Mouse (Mus musculus) bone marrow macrophage, adult 2 months (primary cell): ENCODE results near the gene Icosl. TPM values are rescaled to one million over a fixed set of nuclear protein-coding genes. Genes with fewer than 3 reads are reported as not detected.
"Not testable (repeated sequence)": the region's sequence is repeated elsewhere in the genome, so short reads cannot be mapped to it uniquely, and the experiment has no call there.

Experiments
- H3K27ac ChIP-seq: 2 replicates; pipeline ENCODE4 v1.5.1; 2012; ENCODE audit warnings: low read depth, low read length; ENCODE audit not compliant: insufficient read depth
- H3K4me1 ChIP-seq: 2 replicates; pipeline ENCODE4 v1.6.1; 2012; ENCODE audit warnings: low read length; ENCODE audit not compliant: control insufficient read depth, insufficient read depth
- H3K4me3 ChIP-seq: 2 replicates; pipeline ENCODE4 v1.5.1; 2012; ENCODE audit warnings: mild to moderate bottlenecking, low read length, moderate library complexity; ENCODE audit not compliant: insufficient read depth
- CTCF ChIP-seq: IDR thresholded peaks from 2 replicates; pipeline ENCODE4 v1.5.1; 2012; ENCODE audit warnings: low read depth, mild to moderate bottlenecking, low read length, moderate library complexity
- POLR2A ChIP-seq: IDR thresholded peaks from 2 replicates; pipeline ENCODE4 v1.6.1; 2012; ENCODE audit warnings: mild to moderate bottlenecking, low read depth, low read length, borderline replicate concordance
- polyA plus RNA-seq: library from polyadenylated mRNA; stranded (reverse); fragments of >200 nt; gene quantifications from 2 replicates; pipeline ENCODE4 v1.2.4, GENCODE M21; 2012; ENCODE audit not compliant: missing spikeins, insufficient read depth, insufficient read length

The Icosl gene
- polyA plus RNA-seq, 1 experiment: 20.8 TPM

- Histone ChIP-seq H3K27ac (peak overlapping the region; percentile 85), H3K4me3 (no peak overlapping the region), H3K4me1 (peaks cover 23% of the 10 kb centered on the region)
- no peak for TF ChIP-seq CTCF
These were observed 35.7 kb downstream of the Icosl start for GRCm38 (mm10) chr10:78104555-78105490.

- Histone ChIP-seq H3K27ac (peak overlapping the region; percentile 85), H3K4me1 (peaks cover 23% of the 10 kb centered on the region), H3K4me3 (peak overlapping the region; percentile 55)
- no peak for TF ChIP-seq POLR2A
- no peak for TF ChIP-seq CTCF
These were observed 36.4 kb downstream of the Icosl start for GRCm38 (mm10) chr10:78105548-78105947.

- H3K4me1 ChIP-seq: 0 out of 2 replicates have a peak, but pooled peaks cover 2% of the 10 kb centered on the region
- TF ChIP-seq POLR2A (no peak), CTCF (no peak)
- no peak overlapping the region for H3K27ac ChIP-seq
- no peak overlapping the region for H3K4me3 ChIP-seq
These were observed 45.5 kb downstream of the Icosl start for GRCm38 (mm10) chr10:78114521-78115092.

GRCm38 (mm10) chr10:78115153-78115552 is 46.1 kb downstream of the Icosl start:
- no peak for TF ChIP-seq POLR2A
- no peak for TF ChIP-seq CTCF
- H3K4me1 ChIP-seq: 0 out of 2 replicates have a peak, but pooled peaks cover 2% of the 10 kb centered on the region
- no peak overlapping the region for H3K27ac ChIP-seq
- H3K4me3 ChIP-seq: no peak overlapping the region

GRCm38 (mm10) chr10:78119422-78119821 is 50.3 kb downstream of the Icosl start:
- Histone ChIP-seq H3K4me1 (peaks cover 2% of the 10 kb centered on the region; the same call in 1 of the 2 replicates), H3K4me3 (no peak overlapping the region), H3K27ac (no peak overlapping the region)
- TF ChIP-seq POLR2A (no peak), CTCF (no peak)

- not testable (repeated sequence) for H3K4me1 ChIP-seq
These were observed 55.0 kb downstream of the Icosl start for GRCm38 (mm10) chr10:78124137-78124536.

DNA sequence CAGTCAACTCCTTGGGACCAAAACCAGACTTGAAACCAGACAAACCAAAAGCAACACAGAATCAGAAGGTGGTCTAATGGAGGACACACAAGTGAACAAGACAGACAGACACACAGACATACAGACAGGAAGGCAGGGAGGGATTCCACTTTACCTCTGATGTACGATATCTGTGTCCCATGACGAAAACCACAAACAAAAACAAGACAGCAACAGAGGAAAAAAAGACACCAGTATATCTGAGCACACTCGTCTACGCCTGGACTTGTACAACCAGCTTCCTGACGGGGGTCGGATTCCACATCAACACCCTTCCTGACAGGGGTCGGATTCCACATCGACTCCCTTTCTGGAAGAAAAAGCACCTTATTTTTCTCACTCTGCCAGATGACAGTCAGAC is 56.0 kb downstream of the Icosl start:
- not testable (repeated sequence) for H3K4me3 ChIP-seq, H3K27ac ChIP-seq, H3K4me1 ChIP-seq

More at GRCm38 (mm10) chr10:78124137-78124536, 55.0 kb downstream of the Icosl start:
- H3K4me3 ChIP-seq, H3K27ac ChIP-seq: not testable (repeated sequence)

GRCm38 (mm10) chr10:78126311-78126710 is 57.2 kb downstream of the Icosl start:
- Histone ChIP-seq H3K4me1 (peaks cover 10% of the 10 kb centered on the region), H3K27ac (no peak overlapping the region), H3K4me3 (no peak overlapping the region)
- no peak for TF ChIP-seq POLR2A
- no peak for TF ChIP-seq CTCF

- H3K27ac ChIP-seq: no peak overlapping the region
- no peak for TF ChIP-seq POLR2A
- TF ChIP-seq CTCF: no peak
These were observed 58.2 kb downstream of the Icosl start for GRCm38 (mm10) chr10:78127046-78127870.

GRCm38 (mm10) chr10:78127931-78128330 is 58.8 kb downstream of the Icosl start:
- Histone ChIP-seq H3K27ac (no peak overlapping the region), H3K4me3 (no peak overlapping the region), H3K4me1 (peaks cover 10% of the 10 kb centered on the region)
- TF ChIP-seq POLR2A (no peak), CTCF (no peak)

More at GRCm38 (mm10) chr10:78127046-78127870, 58.2 kb downstream of the Icosl start:
- H3K4me3 ChIP-seq: no peak overlapping the region
- peaks cover 10% of the 10 kb centered on the region for H3K4me1 ChIP-seq
